Mouse (Mus musculus): Measurements from ENCODE around the gene Acox1.

DNA sequence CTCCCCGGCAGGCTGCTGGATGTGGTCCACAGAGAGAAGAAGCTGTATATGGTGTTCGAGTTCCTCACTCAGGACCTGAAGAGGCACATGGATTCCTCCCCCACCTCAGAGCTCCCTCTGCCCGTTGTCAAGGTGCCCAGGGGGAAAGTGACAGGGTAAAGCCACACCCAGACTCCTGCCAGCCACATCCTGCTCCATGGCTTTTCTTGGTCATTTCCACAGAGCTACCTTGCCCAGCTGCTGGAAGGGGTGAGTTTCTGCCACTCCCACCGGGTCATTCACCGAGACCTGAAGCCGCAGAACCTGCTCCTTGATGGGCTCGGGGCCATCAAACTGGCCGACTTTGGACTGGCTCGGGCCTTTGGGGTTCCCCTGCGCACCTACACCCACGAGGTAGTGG, 17.7 kb upstream of the Acox1 start:
- TF ChIP-seq POLR2A (IDR thresholded peaks at IDR 0.05; ENCODE audit: borderline replicate concordance, extremely low read depth, low read depth, low read length) (no peak), CTCF (IDR thresholded peaks at IDR 0.05; ENCODE audit: insufficient read depth, low read length) (no peak)
